Mouse (Mus musculus): Measurements from ENCODE around the gene Aff1. TPM values are rescaled to one million over a fixed set of nuclear protein-coding genes. Genes with fewer than 3 reads are reported as not detected.

Aff1 gene
- polyA plus RNA-seq, 1 experiment from 2014 or later = 5.3 TPM

GRCm38 (mm10) chr5:103780836-103781235 lies 88.7 kb downstream of the Aff1 start:
- 84% methylated on average over 6 of the region's 6 CpGs for WGBS
- no peak overlapping the region for H3K27ac ChIP-seq (replicated peaks)
- H3K36me3 ChIP-seq = peaks cover 4% of the 10 kb centered on the region; the same call in 1 of the 2 replicates
- no peak overlapping the region for H3K4me3 ChIP-seq
- peaks cover 45% of the 10 kb centered on the region for H3K4me1 ChIP-seq
- H3K9me3 ChIP-seq = no peaks in the 10 kb centered on the region
- H3K27me3 ChIP-seq = peaks cover 3% of the 10 kb centered on the region; the same call in 1 of the 2 replicates
- no peak for ATAC-seq (ENCODE audit: low FRiP score, low read depth)
- no peak overlapping the region for H3K4me2 ChIP-seq (replicated peaks)
- no peak overlapping the region for H3K9ac ChIP-seq (replicated peaks)

- 83% methylated on average over 11 of the region's 11 CpGs for WGBS
- Histone ChIP-seq H3K9ac (replicated peaks) (no peak overlapping the region), H3K4me2 (replicated peaks) (no peak overlapping the region), H3K4me1 (peaks cover 34% of the 10 kb centered on the region), H3K9me3 (no peaks in the 10 kb centered on the region), H3K4me3 (no peak overlapping the region), H3K27ac (replicated peaks) (no peak overlapping the region), H3K27me3 (peaks cover 6% of the 10 kb centered on the region), H3K36me3 (peaks cover 4% of the 10 kb centered on the region; the same call in 1 of the 2 replicates)
- ATAC-seq (ENCODE audit: low FRiP score, low read depth) = no peak
Observed at GRCm38 (mm10) chr5:103783086-103783668, 91.0 kb downstream of the Aff1 start.

GRCm38 (mm10) chr5:103786096-103786495 lies 93.9 kb downstream of the Aff1 start:
- no peak overlapping the region for H3K27ac ChIP-seq (replicated peaks)
- H3K9ac ChIP-seq (replicated peaks) = no peak overlapping the region
- ATAC-seq (ENCODE audit: low FRiP score, low read depth) = no peak
- no peak overlapping the region for H3K4me3 ChIP-seq
- H3K27me3 ChIP-seq = peaks cover 6% of the 10 kb centered on the region
- H3K4me2 ChIP-seq (replicated peaks) = no peak overlapping the region
- WGBS = 87% methylated on average over 10 of the region's 10 CpGs
- peaks cover 13% of the 10 kb centered on the region for H3K4me1 ChIP-seq
- no peaks in the 10 kb centered on the region for H3K9me3 ChIP-seq
- peaks cover 4% of the 10 kb centered on the region; the same call in 1 of the 2 replicates for H3K36me3 ChIP-seq

GRCm38 (mm10) chr5:103788476-103788875 lies 96.3 kb downstream of the Aff1 start:
- no peak overlapping the region for H3K4me2 ChIP-seq (replicated peaks)
- ATAC-seq (ENCODE audit: low FRiP score, low read depth) = no peak
- H3K9ac ChIP-seq (replicated peaks) = no peak overlapping the region
- no peak overlapping the region for H3K27ac ChIP-seq (replicated peaks)
- H3K4me1 ChIP-seq = peaks cover 7% of the 10 kb centered on the region
- H3K4me3 ChIP-seq = no peak overlapping the region
- H3K27me3 ChIP-seq = peaks cover 4% of the 10 kb centered on the region; the same call in 1 of the 2 replicates
- WGBS = 39% methylated on average over 6 of the region's 6 CpGs
- H3K9me3 ChIP-seq = no peaks in the 10 kb centered on the region
- peaks cover 4% of the 10 kb centered on the region; the same call in 1 of the 2 replicates for H3K36me3 ChIP-seq

GRCm38 (mm10) chr5:103788976-103789375 lies 96.8 kb downstream of the Aff1 start:
- H3K27ac ChIP-seq (replicated peaks) = no peak overlapping the region
- H3K9me3 ChIP-seq = no peaks in the 10 kb centered on the region
- H3K4me2 ChIP-seq (replicated peaks) = no peak overlapping the region
- peaks cover 4% of the 10 kb centered on the region; the same call in 1 of the 2 replicates for H3K27me3 ChIP-seq
- 44% methylated on average over 2 of the region's 2 CpGs for WGBS
- no peak for ATAC-seq (ENCODE audit: low FRiP score, low read depth)
- no peak overlapping the region for H3K9ac ChIP-seq (replicated peaks)
- H3K4me1 ChIP-seq = peaks cover 7% of the 10 kb centered on the region
- no peak overlapping the region for H3K4me3 ChIP-seq
- H3K36me3 ChIP-seq = no peaks in the 10 kb centered on the region; the same call in 1 of the 2 replicates

- H3K36me3 ChIP-seq = no peaks in the 10 kb centered on the region; the same call in 1 of the 2 replicates
- no peak overlapping the region for H3K9ac ChIP-seq (replicated peaks)
- H3K4me1 ChIP-seq = peaks cover 7% of the 10 kb centered on the region
- 94% methylated on average over 9 of the region's 9 CpGs for WGBS
- ATAC-seq (ENCODE audit: low FRiP score, low read depth) = no peak
- no peak overlapping the region for H3K4me3 ChIP-seq
- no peaks in the 10 kb centered on the region for H3K9me3 ChIP-seq
- peaks cover 4% of the 10 kb centered on the region; the same call in 1 of the 2 replicates for H3K27me3 ChIP-seq
- no peak overlapping the region for H3K27ac ChIP-seq (replicated peaks)
- no peak overlapping the region for H3K4me2 ChIP-seq (replicated peaks)
Observed at GRCm38 (mm10) chr5:103789619-103790116, 97.5 kb downstream of the Aff1 start.

GRCm38 (mm10) chr5:103791741-103792140 lies 99.6 kb downstream of the Aff1 start:
- Histone ChIP-seq H3K9ac (replicated peaks) (no peak overlapping the region), H3K27me3 (peaks cover 4% of the 10 kb centered on the region; the same call in 1 of the 2 replicates), H3K4me3 (no peak overlapping the region), H3K9me3 (no peaks in the 10 kb centered on the region), H3K4me1 (peaks cover 7% of the 10 kb centered on the region), H3K4me2 (replicated peaks) (no peak overlapping the region), H3K27ac (replicated peaks) (no peak overlapping the region), H3K36me3 (no peaks in the 10 kb centered on the region)
- WGBS = 86% methylated on average over 7 of the region's 7 CpGs
- no peak for ATAC-seq (ENCODE audit: low FRiP score, low read depth)

GRCm38 (mm10) chr5:103795121-103795520 lies 102.9 kb downstream of the Aff1 start:
- no peak overlapping the region for H3K4me2 ChIP-seq (replicated peaks)
- no peak overlapping the region for H3K9ac ChIP-seq (replicated peaks)
- no peak for ATAC-seq (ENCODE audit: low FRiP score, low read depth)
- H3K4me3 ChIP-seq = no peak overlapping the region
- no peak overlapping the region for H3K27ac ChIP-seq (replicated peaks)
- no peaks in the 10 kb centered on the region for H3K36me3 ChIP-seq
- H3K9me3 ChIP-seq = no peaks in the 10 kb centered on the region
- H3K27me3 ChIP-seq = no peaks in the 10 kb centered on the region
- 95% methylated on average over 5 of the region's 5 CpGs for WGBS
- H3K4me1 ChIP-seq = 0 out of 2 replicates have a peak, but pooled peaks cover 4% of the 10 kb centered on the region

GRCm38 (mm10) chr5:103796035-103796434 lies 103.9 kb downstream of the Aff1 start:
- H3K4me2 ChIP-seq (replicated peaks) = no peak overlapping the region
- no peak overlapping the region for H3K9ac ChIP-seq (replicated peaks)
- H3K27ac ChIP-seq (replicated peaks) = no peak overlapping the region
- no peaks in the 10 kb centered on the region for H3K9me3 ChIP-seq
- WGBS = 81% methylated on average over 3 of the region's 3 CpGs
- H3K36me3 ChIP-seq = no peaks in the 10 kb centered on the region
- no peak for ATAC-seq (ENCODE audit: low FRiP score, low read depth)
- H3K4me3 ChIP-seq = no peak overlapping the region
- H3K4me1 ChIP-seq = 0 out of 2 replicates have a peak, but pooled peaks cover 4% of the 10 kb centered on the region
- H3K27me3 ChIP-seq = no peaks in the 10 kb centered on the region

- H3K4me2 ChIP-seq (replicated peaks) = no peak overlapping the region
- H3K4me1 ChIP-seq = 0 out of 2 replicates have a peak, but pooled peaks cover 4% of the 10 kb centered on the region
- no peaks in the 10 kb centered on the region for H3K36me3 ChIP-seq
- no peaks in the 10 kb centered on the region for H3K27me3 ChIP-seq
- no peak overlapping the region for H3K27ac ChIP-seq (replicated peaks)
- no peak overlapping the region for H3K4me3 ChIP-seq
- H3K9ac ChIP-seq (replicated peaks) = no peak overlapping the region
- no peak for ATAC-seq (ENCODE audit: low FRiP score, low read depth)
- no peaks in the 10 kb centered on the region for H3K9me3 ChIP-seq
- WGBS = 67% methylated on average over 10 of the region's 10 CpGs
Observed at GRCm38 (mm10) chr5:103797774-103798173, 105.6 kb downstream of the Aff1 start.

GRCm38 (mm10) chr5:103799438-103799837 lies 107.3 kb downstream of the Aff1 start:
- H3K27ac ChIP-seq (replicated peaks) = no peak overlapping the region
- no peaks in the 10 kb centered on the region for H3K27me3 ChIP-seq
- no peak for ATAC-seq (ENCODE audit: low FRiP score, low read depth)
- H3K4me3 ChIP-seq = no peak overlapping the region
- no peaks in the 10 kb centered on the region for H3K9me3 ChIP-seq
- no peak overlapping the region for H3K4me2 ChIP-seq (replicated peaks)
- 86% methylated on average over 3 of the region's 3 CpGs for WGBS
- H3K4me1 ChIP-seq = peaks cover 11% of the 10 kb centered on the region
- no peak overlapping the region for H3K9ac ChIP-seq (replicated peaks)
- H3K36me3 ChIP-seq = no peaks in the 10 kb centered on the region

- H3K4me1 ChIP-seq = peaks cover 11% of the 10 kb centered on the region
- H3K4me3 ChIP-seq = no peak overlapping the region
- WGBS = 35% methylated on average over 5 of the region's 5 CpGs
- ATAC-seq (ENCODE audit: low FRiP score, low read depth) = no peak
- no peaks in the 10 kb centered on the region for H3K27me3 ChIP-seq
- no peak overlapping the region for H3K4me2 ChIP-seq (replicated peaks)
- H3K9ac ChIP-seq (replicated peaks) = no peak overlapping the region
- no peaks in the 10 kb centered on the region for H3K36me3 ChIP-seq
- H3K9me3 ChIP-seq = no peaks in the 10 kb centered on the region
- no peak overlapping the region for H3K27ac ChIP-seq (replicated peaks)
Observed at GRCm38 (mm10) chr5:103800009-103800408, 107.8 kb downstream of the Aff1 start.

Measured in midbrain, embryonic 12.5 days (tissue).